Mouse (Mus musculus) neural tube, embryonic 11.5 days (tissue): ENCODE data around the gene Gdf10. TPM values are rescaled to one million over a fixed set of nuclear protein-coding genes. Genes with fewer than 3 reads are reported as not detected.

Source experiments
- ATAC-seq: fragments of 200-750 bp; cut with Nextera tagmentation; 2 replicates; pipeline ENCODE4 v1.8.0; 2017; ENCODE audit warnings: moderate number of reproducible peaks, mild to moderate bottlenecking, moderate TSS enrichment, moderate library complexity; ENCODE audit not compliant: insufficient read depth, low FRiP score, low TSS enrichment
- DNase-seq: peaks from one replicate; pipeline ENCODE4 v3.0.0-alpha.2; 2015; ENCODE audit warnings: low spot score
- H3K27ac ChIP-seq: fragments of 300-500 bp; sonication (generic); 2 replicates; pipeline ENCODE4 v1.5.1; 2014; ENCODE audit warnings: low read depth, mild to moderate bottlenecking, low read length
- H3K27me3 ChIP-seq: fragments of 300-500 bp; sonication (generic); 2 replicates; pipeline ENCODE4 v1.6.1; 2014; ENCODE audit warnings: mild to moderate bottlenecking, low read length, mixed read lengths; ENCODE audit not compliant: control insufficient read depth, insufficient read depth
- H3K36me3 ChIP-seq: fragments of 300-500 bp; sonication (generic); 2 replicates; pipeline ENCODE4 v1.6.1; 2014; ENCODE audit warnings: mild to moderate bottlenecking, low read length, moderate library complexity, mixed read lengths; ENCODE audit not compliant: control insufficient read depth, insufficient read depth
- H3K4me1 ChIP-seq: fragments of 300-500 bp; sonication (generic); 2 replicates; pipeline ENCODE4 v1.6.1; 2014; ENCODE audit warnings: low read length, mixed read lengths; ENCODE audit not compliant: control insufficient read depth, insufficient read depth
- H3K4me2 ChIP-seq: fragments of 300-500 bp; sonication (generic); 2 replicates; pipeline ENCODE4 v1.6.1; 2014; ENCODE audit warnings: low read depth, mild to moderate bottlenecking, moderate library complexity
- H3K4me3 ChIP-seq: fragments of 300-500 bp; sonication (generic); 2 replicates; pipeline ENCODE4 v1.5.1; 2014; ENCODE audit warnings: low read depth, low read length
- H3K9ac ChIP-seq: fragments of 300-500 bp; sonication (generic); 2 replicates; pipeline ENCODE4 v1.6.1; 2014; ENCODE audit warnings: mild to moderate bottlenecking, low read length
- H3K9me3 ChIP-seq: fragments of 300-500 bp; sonication (generic); 2 replicates; pipeline ENCODE4 v1.6.1; 2016; ENCODE audit warnings: low read length; ENCODE audit not compliant: control insufficient read depth
- WGBS: fragments of 180-500 bp; shearing (Covaris S2); extraction: QIAGEN DNeasy Blood & Tissue Kit; methylation state at CpG from one replicate; pipeline ENCODE4 v1.1.7; 2014; 5-methylcytosine and 5-hydroxymethylcytosine counted together
- polyA plus RNA-seq: library from polyadenylated mRNA; unstranded; fragments of >200 nt; fragmentation: Nextera tagmentation; extraction: Ambion mirVana; gene quantifications from 2 replicates; pipeline ENCODE4 v1.2.1, GENCODE M21; 2014

Gene Gdf10
- polyA plus RNA-seq, 1 experiment from 2014 or later = 20.3 TPM

GRCm38 (mm10) chr14:33922771-33923167 lies 618 bp upstream of the Gdf10 start:
- H3K36me3 ChIP-seq = no peaks in the 10 kb centered on the region
- H3K4me3 ChIP-seq = peak overlapping the region; percentile 59
- H3K27ac ChIP-seq = no peak overlapping the region
- H3K9ac ChIP-seq = peak overlapping the region; percentile 65; the same call in 1 of the 2 replicates
- ATAC-seq = no peak
- H3K4me1 ChIP-seq = peaks cover 22% of the 10 kb centered on the region
- 7% methylated on average over 8 of the region's 8 CpGs for WGBS
- no peaks in the 10 kb centered on the region for H3K9me3 ChIP-seq
- peaks cover 24% of the 10 kb centered on the region for H3K27me3 ChIP-seq
- no peak for DNase-seq
- peak overlapping the region; percentile 94 for H3K4me2 ChIP-seq

DNA sequence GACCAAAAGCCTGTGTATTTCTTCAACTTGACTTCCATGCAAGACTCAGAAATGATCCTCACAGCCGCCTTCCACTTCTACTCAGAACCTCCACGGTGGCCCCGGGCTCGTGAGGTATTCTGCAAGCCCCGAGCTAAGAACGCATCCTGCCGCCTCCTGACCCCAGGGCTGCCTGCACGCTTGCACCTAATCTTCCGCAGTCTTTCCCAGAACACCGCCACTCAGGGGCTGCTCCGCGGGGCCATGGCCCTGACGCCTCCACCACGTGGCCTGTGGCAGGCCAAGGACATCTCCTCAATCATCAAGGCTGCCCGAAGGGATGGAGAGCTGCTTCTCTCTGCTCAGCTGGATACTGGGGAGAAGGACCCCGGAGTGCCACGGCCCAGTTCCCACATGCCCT lies 8.5 kb downstream of the Gdf10 start:
- Histone ChIP-seq H3K4me3 (no peak overlapping the region), H3K9me3 (no peaks in the 10 kb centered on the region), H3K4me2 (no peak overlapping the region), H3K36me3 (no peaks in the 10 kb centered on the region), H3K9ac (no peak overlapping the region), H3K4me1 (no peaks in the 10 kb centered on the region), H3K27ac (no peak overlapping the region), H3K27me3 (no peaks in the 10 kb centered on the region)
- ATAC-seq = no peak
- 55% methylated on average over 17 of the region's 17 CpGs for WGBS
- peak; percentile 9 for DNase-seq

DNA sequence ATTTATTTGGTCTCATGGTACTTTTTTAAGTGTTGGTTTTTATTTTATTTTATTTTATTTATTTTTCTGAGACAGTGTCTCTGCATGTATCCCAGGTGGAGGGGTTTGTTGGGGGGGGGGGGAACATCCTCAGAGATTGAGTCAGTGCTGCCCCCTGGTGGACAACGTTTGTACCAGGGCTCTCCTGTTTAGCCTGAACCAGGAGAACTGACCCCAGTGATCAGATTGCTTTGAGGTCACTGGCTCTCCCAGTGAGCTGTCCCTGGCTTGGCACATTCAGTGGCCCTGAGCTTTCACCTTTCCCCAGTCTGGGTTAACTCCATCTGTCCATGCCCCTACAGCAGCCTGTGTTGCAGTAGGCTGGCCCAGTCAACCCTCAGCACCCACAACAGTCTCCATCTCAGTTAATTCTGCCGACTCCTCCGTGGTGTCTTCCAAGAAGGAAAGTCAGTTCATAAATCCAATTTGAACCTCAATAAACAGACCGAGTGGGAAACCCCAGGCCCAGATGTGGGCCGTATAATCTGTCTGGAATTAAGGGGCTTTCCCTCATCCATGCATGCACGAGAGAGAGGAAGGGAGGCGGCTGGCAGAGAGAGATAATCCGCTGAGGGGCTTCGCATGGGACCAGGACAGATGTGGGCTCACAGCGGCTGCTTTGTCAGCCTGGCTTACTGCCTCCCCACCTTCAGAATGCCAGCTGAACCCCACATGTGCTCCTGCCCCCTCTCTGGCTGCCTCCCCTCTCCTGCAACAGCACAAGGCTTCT lies 9.7 kb downstream of the Gdf10 start:
- peak; percentile 47 for DNase-seq
- WGBS = 72% methylated on average over 10 of the region's 10 CpGs

GRCm38 (mm10) chr14:33933778-33934317 lies 10.5 kb downstream of the Gdf10 start:
- 37% methylated on average over 5 of the region's 5 CpGs for WGBS
- Histone ChIP-seq H3K4me1 (no peaks in the 10 kb centered on the region), H3K9ac (no peak overlapping the region), H3K4me3 (no peak overlapping the region), H3K36me3 (no peaks in the 10 kb centered on the region), H3K27ac (no peak overlapping the region), H3K4me2 (no peak overlapping the region), H3K27me3 (no peaks in the 10 kb centered on the region), H3K9me3 (no peaks in the 10 kb centered on the region)
- ATAC-seq = no peak
- DNase-seq = peak; percentile 71

More for the DNA sequence above, 9.7 kb downstream of the Gdf10 start:
- Histone ChIP-seq H3K27ac (no peak overlapping the region), H3K9ac (no peak overlapping the region), H3K4me3 (no peak overlapping the region), H3K9me3 (no peaks in the 10 kb centered on the region), H3K27me3 (no peaks in the 10 kb centered on the region), H3K4me2 (no peak overlapping the region), H3K4me1 (no peaks in the 10 kb centered on the region), H3K36me3 (no peaks in the 10 kb centered on the region)
- ATAC-seq = no peak

- 25% methylated on average over 9 of the region's 9 CpGs for WGBS
- no peaks in the 10 kb centered on the region for H3K4me1 ChIP-seq
- no peaks in the 10 kb centered on the region for H3K27me3 ChIP-seq
- H3K36me3 ChIP-seq = no peaks in the 10 kb centered on the region
- peak; percentile 84 for DNase-seq
- no peak overlapping the region for H3K4me3 ChIP-seq
- no peaks in the 10 kb centered on the region for H3K9me3 ChIP-seq
- H3K4me2 ChIP-seq = peak overlapping the region; percentile 32
- no peak overlapping the region for H3K27ac ChIP-seq
- H3K9ac ChIP-seq = no peak overlapping the region; the same call in 1 of the 2 replicates
- ATAC-seq = peak; percentile 53
Observed at GRCm38 (mm10) chr14:33939117-33939516, 15.7 kb downstream of the Gdf10 start.

GRCm38 (mm10) chr14:33940739-33941138 lies 17.4 kb downstream of the Gdf10 start, which contains the start of gene Gdf2:
TSS of gene Gdf2 (plus strand) at chr14:33941039.
- no peak for DNase-seq
- no peak within 1 kb of the TSS for H3K4me2 ChIP-seq
- no peaks in the 10 kb centered on the region for H3K9me3 ChIP-seq
- 87% methylated on average over 8 of the region's 8 CpGs for WGBS
- no peaks in the 10 kb centered on the region for H3K36me3 ChIP-seq
- no peak within 1 kb of the TSS for H3K9ac ChIP-seq
- no peak within 1 kb of the TSS for H3K4me3 ChIP-seq
- no peak within 1 kb of the TSS for H3K27ac ChIP-seq
- H3K27me3 ChIP-seq = no peaks in the 10 kb centered on the region
- no peak for ATAC-seq
- H3K4me1 ChIP-seq = no peaks in the 10 kb centered on the region

GRCm38 (mm10) chr14:33942222-33942621 lies 18.8 kb downstream of the Gdf10 start:
- Histone ChIP-seq H3K4me2 (no peak overlapping the region), H3K27ac (no peak overlapping the region), H3K36me3 (no peaks in the 10 kb centered on the region), H3K4me1 (no peaks in the 10 kb centered on the region), H3K9ac (no peak overlapping the region), H3K9me3 (no peaks in the 10 kb centered on the region), H3K4me3 (no peak overlapping the region), H3K27me3 (no peaks in the 10 kb centered on the region)
- WGBS = 79% methylated on average over 5 of the region's 5 CpGs
- DNase-seq = no peak
- no peak for ATAC-seq

GRCm38 (mm10) chr14:33946125-33946524 lies 22.7 kb downstream of the Gdf10 start:
- no peak overlapping the region for H3K4me3 ChIP-seq
- ATAC-seq (no peak), DNase-seq (no peak)
- H3K9ac ChIP-seq = no peak overlapping the region
- H3K9me3 ChIP-seq = no peaks in the 10 kb centered on the region
- no peaks in the 10 kb centered on the region for H3K27me3 ChIP-seq
- H3K36me3 ChIP-seq = no peaks in the 10 kb centered on the region
- H3K27ac ChIP-seq = no peak overlapping the region
- H3K4me2 ChIP-seq = no peak overlapping the region
- 74% methylated on average over 6 of the region's 6 CpGs for WGBS
- no peaks in the 10 kb centered on the region for H3K4me1 ChIP-seq
